Mouse (Mus musculus): Measurements from ENCODE around the gene Coro2a. TPM values are rescaled to one million over a fixed set of nuclear protein-coding genes. Genes with fewer than 3 reads are reported as not detected.

The Coro2a gene
- total RNA-seq, 2 experiments from 2014 or later, result 0.54 to 1.2 TPM

GRCm38 (mm10) chr4:46497286-46497892 lies 104.6 kb downstream of the Coro2a start:
- intact Hi-C loops (cut with DNase I), result no loop called here
- peak; percentile 75 to 87 for DNase-seq

DNA sequence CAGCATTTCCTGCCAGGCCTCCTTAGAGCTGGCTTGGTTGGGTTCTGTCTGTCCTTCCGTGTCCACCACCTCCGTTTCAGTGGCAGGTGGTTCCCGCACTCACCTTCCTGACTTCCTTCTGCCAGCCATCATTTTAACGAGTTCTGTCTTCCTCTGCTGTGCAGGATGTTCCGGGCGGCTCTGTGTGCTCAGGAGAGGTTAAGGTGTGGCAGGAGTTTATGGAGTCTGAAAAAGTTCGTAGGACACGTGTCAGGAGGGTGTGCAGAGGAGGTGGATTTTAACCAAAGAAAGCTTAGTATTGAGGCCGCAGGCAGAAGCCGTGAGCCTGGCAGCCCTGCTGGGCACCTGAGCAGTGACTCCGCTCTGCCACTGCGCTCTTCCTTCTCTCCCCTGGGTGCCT lies 106.5 kb downstream of the Coro2a start:
- intact Hi-C loops (cut with DNase I), result no loop called here
- DNase-seq, result no peak

- intact Hi-C loops (cut with DNase I), result no loop called here
Measured at GRCm38 (mm10) chr4:46493071-46493470, 108.9 kb downstream of the Coro2a start.

GRCm38 (mm10) chr4:46489028-46489925 lies 112.7 kb downstream of the Coro2a start, which contains the start of gene Nans:
Gene Nans, plus strand, starts transcription at chr4:46489248.
- intact Hi-C loops (cut with DNase I), result no loop called here
- DNase-seq, result peak; percentile 96

More at GRCm38 (mm10) chr4:46493071-46493470, 108.9 kb downstream of the Coro2a start:
- DNase-seq, result no peak

GRCm38 (mm10) chr4:46487348-46487747 lies 114.7 kb downstream of the Coro2a start:
- intact Hi-C loops (cut with DNase I), result loop anchor here (2.0 kb wide), 1 partner anchor 35 kb away; no protein-coding TSS in a partner anchor
- peak; percentile 65 to 69 for DNase-seq

Other genes with a start within 250 kb of the Coro2a start
- gene Trmo, start 212.8 kb downstream of the Coro2a start, total RNA-seq (2021), result 1 to 10 TPM; 4.3 to 4.8 TPM
- under 1 TPM; 0.54 to 0.60 TPM for gene Hemgn, start 188.7 kb downstream of the Coro2a start, total RNA-seq (2021)
- gene Anp32b, start 151.3 kb downstream of the Coro2a start, total RNA-seq (2021), result 10 to 100 TPM; 58.1 to 66.6 TPM
- 10 to 100 TPM; 17.5 to 21.4 TPM for gene Nans, start 113.0 kb downstream of the Coro2a start, total RNA-seq (2021)
- gene Trim14, start 66.1 kb downstream of the Coro2a start, total RNA-seq (2021), result 1 to 10 TPM; 1.3 to 3.4 TPM
- gene Tbc1d2, start 48.0 kb upstream of the Coro2a start, total RNA-seq (2021), result 1 to 10 TPM; 1.4 to 1.6 TPM